Mouse (Mus musculus) limb, embryonic 15.5 days (tissue): ENCODE results near the gene Ftcd. TPM values are rescaled to one million over a fixed set of nuclear protein-coding genes. Genes with fewer than 3 reads are reported as not detected.

Experiments used
- ATAC-seq: fragments of 200-750 bp; cut with Nextera tagmentation; 2 replicates; pipeline ENCODE4 v1.8.0; 2017; ENCODE audit warnings: low read depth, moderate TSS enrichment; ENCODE audit not compliant: insufficient number of reproducible peaks, low FRiP score, low TSS enrichment
- H3K27ac ChIP-seq: fragments of 300-500 bp; sonication (generic); 2 replicates; pipeline ENCODE4 v1.5.1; 2015; ENCODE audit warnings: moderate library complexity, mild to moderate bottlenecking, inconsistent platforms
- H3K27me3 ChIP-seq: fragments of 300-500 bp; sonication (generic); 2 replicates; pipeline ENCODE4 v1.6.1; 2015; ENCODE audit warnings: inconsistent platforms
- H3K36me3 ChIP-seq: fragments of 300-500 bp; sonication (generic); 2 replicates; pipeline ENCODE4 v1.6.1; 2015; ENCODE audit warnings: inconsistent platforms
- H3K4me1 ChIP-seq: fragments of 300-500 bp; sonication (generic); 2 replicates; pipeline ENCODE4 v1.6.1; 2015; ENCODE audit warnings: inconsistent platforms
- H3K4me2 ChIP-seq: fragments of 300-500 bp; sonication (generic); 2 replicates; pipeline ENCODE4 v1.6.1; 2015; ENCODE audit warnings: mild to moderate bottlenecking, inconsistent platforms
- H3K4me3 ChIP-seq: fragments of 300-500 bp; sonication (generic); 2 replicates; pipeline ENCODE4 v1.5.1; 2015; ENCODE audit warnings: mild to moderate bottlenecking, inconsistent platforms
- H3K9ac ChIP-seq: fragments of 300-500 bp; sonication (generic); 2 replicates; pipeline ENCODE4 v1.6.1; 2015; ENCODE audit warnings: inconsistent platforms
- H3K9me3 ChIP-seq: fragments of 300-500 bp; sonication (generic); 2 replicates; pipeline ENCODE4 v1.6.1; 2016; ENCODE audit warnings: inconsistent platforms
- WGBS: fragments of 180-500 bp; shearing (Covaris S2); methylation state at CpG from one replicate; pipeline ENCODE4 v1.1.7; 2015; 5-methylcytosine and 5-hydroxymethylcytosine counted together
- polyA plus RNA-seq: library from polyadenylated mRNA; unstranded; fragments of >200 nt; fragmentation: Nextera tagmentation; extraction: Ambion mirVana; gene quantifications from 2 replicates; pipeline ENCODE4 v1.2.1, GENCODE M21; 2015

Gene Ftcd
- polyA plus RNA-seq, 1 experiment from 2014 or later, result 0.12 TPM

GRCm38 (mm10) chr10:76554061-76554460 lies 21.4 kb upstream of the Ftcd start:
- WGBS, result 86% methylated on average over 5 of the region's 5 CpGs
- no peaks in the 10 kb centered on the region for H3K27me3 ChIP-seq
- H3K36me3 ChIP-seq, result peaks cover 60% of the 10 kb centered on the region
- H3K27ac ChIP-seq, result no peak overlapping the region
- H3K4me3 ChIP-seq, result no peak overlapping the region
- no peaks in the 10 kb centered on the region for H3K9me3 ChIP-seq
- no peak for ATAC-seq
- no peak overlapping the region for H3K4me2 ChIP-seq
- no peak overlapping the region for H3K9ac ChIP-seq
- H3K4me1 ChIP-seq, result no peaks in the 10 kb centered on the region

- WGBS, result 82% methylated on average over 10 of the region's 10 CpGs
- Histone ChIP-seq H3K27me3 (no peaks in the 10 kb centered on the region), H3K9ac (no peak within 1 kb of the TSS), H3K27ac (no peak within 1 kb of the TSS), H3K9me3 (no peaks in the 10 kb centered on the region), H3K4me3 (no peak within 1 kb of the TSS), H3K36me3 (no peaks in the 10 kb centered on the region), H3K4me2 (no peak within 1 kb of the TSS), H3K4me1 (no peaks in the 10 kb centered on the region)
- ATAC-seq, result no peak
Measured at GRCm38 (mm10) chr10:76561972-76562371, 13.5 kb upstream of the Ftcd start, which contains the start of gene Spatc1l. Gene Spatc1l (plus strand): TSS chr10:76562272.

GRCm38 (mm10) chr10:76569996-76570685 lies 5.3 kb upstream of the Ftcd start:
- H3K4me1 ChIP-seq, result no peaks in the 10 kb centered on the region
- no peaks in the 10 kb centered on the region for H3K27me3 ChIP-seq
- no peak overlapping the region for H3K4me3 ChIP-seq
- H3K9me3 ChIP-seq, result no peaks in the 10 kb centered on the region
- ATAC-seq, result no peak
- no peak overlapping the region for H3K9ac ChIP-seq
- no peaks in the 10 kb centered on the region for H3K36me3 ChIP-seq
- no peak overlapping the region for H3K4me2 ChIP-seq
- H3K27ac ChIP-seq, result no peak overlapping the region
- 82% methylated on average over 22 of the region's 22 CpGs for WGBS

GRCm38 (mm10) chr10:76571070-76571469 lies 4.4 kb upstream of the Ftcd start:
- Histone ChIP-seq H3K4me1 (no peaks in the 10 kb centered on the region), H3K4me2 (no peak overlapping the region), H3K36me3 (no peaks in the 10 kb centered on the region), H3K9me3 (no peaks in the 10 kb centered on the region), H3K9ac (no peak overlapping the region), H3K27ac (no peak overlapping the region), H3K27me3 (no peaks in the 10 kb centered on the region), H3K4me3 (no peak overlapping the region)
- ATAC-seq, result no peak
- WGBS, result 62% methylated on average over 2 of the region's 2 CpGs

DNA sequence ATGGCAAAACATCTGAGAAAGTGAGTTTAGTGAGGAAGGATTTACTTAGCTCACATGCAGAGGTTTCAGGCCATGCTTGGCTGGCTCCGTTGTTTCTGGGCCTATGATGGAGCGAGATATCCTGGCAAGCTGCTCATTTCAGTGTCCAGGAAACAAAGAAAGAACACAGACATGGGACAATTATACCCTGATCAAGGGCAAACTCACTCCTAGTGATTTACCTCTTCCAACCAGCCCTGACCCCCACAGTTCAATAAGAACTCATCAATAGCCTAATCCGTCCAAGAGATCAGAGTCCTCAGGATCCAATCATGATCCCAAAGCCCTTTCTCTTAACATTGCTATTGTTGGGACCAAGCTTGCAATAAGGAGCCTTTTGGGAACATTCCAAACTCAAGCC lies 3.3 kb upstream of the Ftcd start:
- no peak overlapping the region for H3K27ac ChIP-seq
- H3K9me3 ChIP-seq, result no peaks in the 10 kb centered on the region
- ATAC-seq, result no peak
- 82% methylated on average over 3 of the region's 3 CpGs for WGBS
- H3K36me3 ChIP-seq, result no peaks in the 10 kb centered on the region
- H3K27me3 ChIP-seq, result no peaks in the 10 kb centered on the region
- H3K4me3 ChIP-seq, result no peak overlapping the region
- no peak overlapping the region for H3K4me2 ChIP-seq
- no peaks in the 10 kb centered on the region for H3K4me1 ChIP-seq
- no peak overlapping the region for H3K9ac ChIP-seq

GRCm38 (mm10) chr10:76576920-76577319 lies 1.5 kb downstream of the Ftcd start:
- Histone ChIP-seq H3K36me3 (no peaks in the 10 kb centered on the region), H3K4me3 (no peak overlapping the region), H3K9ac (no peak overlapping the region), H3K4me1 (no peaks in the 10 kb centered on the region), H3K4me2 (no peak overlapping the region), H3K9me3 (no peaks in the 10 kb centered on the region), H3K27ac (no peak overlapping the region), H3K27me3 (no peaks in the 10 kb centered on the region)
- 77% methylated on average over 7 of the region's 7 CpGs for WGBS
- ATAC-seq, result no peak

GRCm38 (mm10) chr10:76584138-76584537 lies 8.7 kb downstream of the Ftcd start:
- Histone ChIP-seq H3K27me3 (no peaks in the 10 kb centered on the region), H3K4me2 (peak overlapping the region; percentile 38), H3K4me3 (0 out of 2 replicates have a peak overlapping the region, but pooled peaks have one; percentile 14), H3K9me3 (no peaks in the 10 kb centered on the region), H3K27ac (no peak overlapping the region), H3K4me1 (0 out of 2 replicates have a peak, but pooled peaks cover 6% of the 10 kb centered on the region), H3K9ac (no peak overlapping the region), H3K36me3 (no peaks in the 10 kb centered on the region)
- WGBS, result 12% methylated on average over 10 of the region's 10 CpGs
- no peak for ATAC-seq

DNA sequence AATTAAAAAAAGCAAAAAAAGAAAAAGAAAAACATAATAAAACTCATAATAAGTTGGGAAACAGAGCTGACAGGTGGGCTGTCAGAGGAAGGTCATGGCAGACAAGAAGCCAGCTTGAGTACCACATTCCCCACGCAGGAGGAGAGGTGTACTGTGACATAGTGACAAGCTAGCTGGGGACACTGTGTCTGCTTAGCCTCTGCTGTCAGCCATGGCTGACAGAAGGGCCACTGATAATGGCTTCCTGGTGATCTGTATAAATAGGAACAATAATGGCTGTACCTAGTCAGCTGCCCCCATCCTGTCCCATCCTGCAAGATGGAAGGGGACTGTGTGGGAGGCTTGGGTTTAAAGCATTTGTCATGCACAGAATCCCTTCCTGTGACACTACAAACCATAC lies 10.7 kb downstream of the Ftcd start:
- no peaks in the 10 kb centered on the region for H3K9me3 ChIP-seq
- H3K36me3 ChIP-seq, result no peaks in the 10 kb centered on the region
- ATAC-seq, result no peak
- H3K4me3 ChIP-seq, result no peak overlapping the region
- no peak overlapping the region for H3K27ac ChIP-seq
- 28% methylated on average over 1 of the region's 1 CpGs for WGBS
- no peak overlapping the region for H3K9ac ChIP-seq
- H3K27me3 ChIP-seq, result no peaks in the 10 kb centered on the region
- H3K4me2 ChIP-seq, result no peak overlapping the region
- peaks cover 6% of the 10 kb centered on the region; the same call in 1 of the 2 replicates for H3K4me1 ChIP-seq

- no peaks in the 10 kb centered on the region for H3K27me3 ChIP-seq
- H3K9me3 ChIP-seq, result no peaks in the 10 kb centered on the region
- no peaks in the 10 kb centered on the region; the same call in 1 of the 2 replicates for H3K4me1 ChIP-seq
- H3K4me2 ChIP-seq, result no peak overlapping the region
- no peak overlapping the region for H3K27ac ChIP-seq
- H3K4me3 ChIP-seq, result no peak overlapping the region
- no peak for ATAC-seq
- 37% methylated on average over 11 of the region's 11 CpGs for WGBS
- no peaks in the 10 kb centered on the region for H3K36me3 ChIP-seq
- no peak overlapping the region for H3K9ac ChIP-seq
Measured at GRCm38 (mm10) chr10:76590197-76590596, 14.7 kb downstream of the Ftcd start.

DNA sequence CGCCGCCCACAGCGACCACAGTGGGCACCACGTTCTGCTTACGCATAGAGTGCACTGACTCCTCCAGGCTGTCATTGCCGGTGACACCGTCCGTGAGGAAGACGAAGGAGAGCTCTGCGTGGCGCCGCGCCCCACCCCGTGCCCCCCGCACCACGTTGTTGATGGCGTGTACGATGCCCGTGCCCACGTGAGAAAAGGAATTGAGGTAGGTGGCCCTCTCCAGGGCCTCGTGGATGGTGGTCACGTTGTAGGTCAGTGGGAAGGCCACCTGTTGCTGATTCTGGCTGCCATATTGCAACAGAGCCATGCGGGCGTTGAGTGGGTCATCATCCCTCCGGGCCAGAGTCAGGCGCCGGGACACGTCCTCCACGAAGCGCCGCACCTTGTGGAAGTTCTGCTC lies 20.9 kb downstream of the Ftcd start:
- peaks cover 36% of the 10 kb centered on the region for H3K36me3 ChIP-seq
- ATAC-seq, result no peak
- WGBS, result 91% methylated on average over 31 of the region's 31 CpGs

DNA sequence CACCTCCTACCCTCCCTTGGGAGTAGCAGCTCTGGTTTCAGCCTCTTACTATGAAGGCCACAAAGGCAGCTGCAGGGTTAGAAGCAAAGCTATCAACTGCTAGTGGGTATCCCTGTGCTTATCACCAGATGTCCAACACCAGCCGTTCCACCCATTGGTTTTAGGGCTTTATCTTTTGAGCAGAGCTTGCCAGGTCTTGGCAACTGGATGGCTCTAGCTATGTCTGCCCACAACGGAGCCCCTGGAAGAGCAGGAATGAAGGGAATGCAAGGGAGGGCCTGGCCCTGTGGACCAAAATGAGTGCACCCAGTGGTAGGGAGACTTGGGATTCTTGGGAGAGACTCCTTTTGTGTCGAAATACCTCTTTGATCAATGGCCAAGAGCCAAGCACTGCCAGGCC lies 27.2 kb downstream of the Ftcd start:
- H3K27me3 ChIP-seq, result no peaks in the 10 kb centered on the region
- no peak overlapping the region for H3K27ac ChIP-seq
- H3K4me1 ChIP-seq, result no peaks in the 10 kb centered on the region
- no peaks in the 10 kb centered on the region for H3K9me3 ChIP-seq
- 85% methylated on average over 3 of the region's 3 CpGs for WGBS
- peaks cover 91% of the 10 kb centered on the region for H3K36me3 ChIP-seq
- no peak overlapping the region for H3K4me3 ChIP-seq
- ATAC-seq, result no peak
- H3K9ac ChIP-seq, result no peak overlapping the region
- no peak overlapping the region for H3K4me2 ChIP-seq

More for the DNA sequence above, 20.9 kb downstream of the Ftcd start:
- H3K4me1 ChIP-seq, result no peaks in the 10 kb centered on the region
- no peaks in the 10 kb centered on the region for H3K27me3 ChIP-seq
- no peak overlapping the region for H3K4me3 ChIP-seq
- H3K27ac ChIP-seq, result no peak overlapping the region
- no peaks in the 10 kb centered on the region for H3K9me3 ChIP-seq
- no peak overlapping the region for H3K4me2 ChIP-seq
- no peak overlapping the region for H3K9ac ChIP-seq

GRCm38 (mm10) chr10:76612473-76612872 lies 37.0 kb downstream of the Ftcd start:
- Histone ChIP-seq H3K4me2 (no peak overlapping the region), H3K9me3 (no peaks in the 10 kb centered on the region), H3K9ac (no peak overlapping the region), H3K4me3 (no peak overlapping the region), H3K27me3 (no peaks in the 10 kb centered on the region), H3K36me3 (peaks cover 92% of the 10 kb centered on the region), H3K27ac (no peak overlapping the region), H3K4me1 (no peaks in the 10 kb centered on the region)
- no peak for ATAC-seq
- WGBS, result 88% methylated on average over 7 of the region's 7 CpGs
